Mouse (Mus musculus) erythroblast, embryonic 14.5 days (primary cell): ENCODE measurements around the gene Podxl2.

ENCODE experiments used
- GATA1 ChIP-seq: IDR thresholded peaks from 2 replicates; pipeline ENCODE4 v1.6.1; 2012; ENCODE audit warnings: low read length, inconsistent platforms, mixed read lengths
- TAL1 ChIP-seq: IDR thresholded peaks from 3 replicates; pipeline ENCODE4 v1.6.1; 2012; ENCODE audit warnings: low read length, inconsistent platforms, mixed read lengths

GRCm38 (mm10) chr6:88810291-88810690, 64.6 kb downstream of the Podxl2 start:
- TF ChIP-seq GATA1 (no peak), TAL1 (no peak)
